Mouse (Mus musculus) midbrain, embryonic 16.5 days (tissue): Measurements from ENCODE around the gene Large2. TPM values are rescaled to one million over a fixed set of nuclear protein-coding genes. Genes with fewer than 3 reads are reported as not detected.
A peak's percentile ranks its signal among the peaks of the same experiment; 100 is the strongest.

Source experiments
- ATAC-seq: fragments of 200-750 bp; cut with Nextera tagmentation; 2 replicates; pipeline ENCODE4 v1.8.0; 2017; ENCODE audit warnings: moderate TSS enrichment
- H3K27ac ChIP-seq: fragments of 300-500 bp; sonication (generic); 2 replicates; pipeline ENCODE4 v1.5.1; 2014; ENCODE audit warnings: mild to moderate bottlenecking, low read length, mixed read lengths
- H3K27me3 ChIP-seq: fragments of 300-500 bp; sonication (generic); 2 replicates; pipeline ENCODE4 v1.6.1; 2014; ENCODE audit warnings: low read depth, low read length, mixed read lengths; ENCODE audit not compliant: control insufficient read depth, insufficient read depth
- H3K36me3 ChIP-seq: fragments of 300-500 bp; sonication (generic); 2 replicates; pipeline ENCODE4 v1.6.1; 2014; ENCODE audit warnings: mild to moderate bottlenecking, low read length, moderate library complexity, mixed read lengths; ENCODE audit not compliant: control insufficient read depth, insufficient read depth
- H3K4me1 ChIP-seq: fragments of 300-500 bp; sonication (generic); 2 replicates; pipeline ENCODE4 v1.6.1; 2014; ENCODE audit warnings: mild to moderate bottlenecking, low read length, mixed read lengths; ENCODE audit not compliant: control insufficient read depth, insufficient read depth
- H3K4me2 ChIP-seq: fragments of 300-500 bp; sonication (generic); 2 replicates; pipeline ENCODE4 v1.6.1; 2014; ENCODE audit warnings: mild to moderate bottlenecking, low read length, mixed read lengths
- H3K4me3 ChIP-seq: fragments of 300-500 bp; sonication (generic); 2 replicates; pipeline ENCODE4 v1.5.1; 2014; ENCODE audit warnings: low read depth, mild to moderate bottlenecking, low read length, moderate library complexity, mixed read lengths
- H3K9ac ChIP-seq: fragments of 300-500 bp; sonication (generic); 2 replicates; pipeline ENCODE4 v1.6.1; 2014; ENCODE audit warnings: low read depth, low read length, mixed read lengths
- H3K9me3 ChIP-seq: fragments of 300-500 bp; sonication (generic); replicated peaks from 2 replicates; pipeline ENCODE4 v1.6.1; 2014; ENCODE audit warnings: mild to moderate bottlenecking, low read length, mixed read lengths; ENCODE audit not compliant: control insufficient read depth, poor library complexity, severe bottlenecking
- WGBS: fragments of 180-500 bp; shearing (Covaris S2); extraction: QIAGEN DNeasy Blood & Tissue Kit; methylation state at CpG from one replicate; pipeline ENCODE4 v1.1.7; 2014; 5-methylcytosine and 5-hydroxymethylcytosine counted together
- polyA plus RNA-seq: library from polyadenylated mRNA; unstranded; fragments of >200 nt; fragmentation: Nextera tagmentation; extraction: Ambion mirVana; gene quantifications from 2 replicates; pipeline ENCODE4 v1.2.1, GENCODE M21; 2015

The Large2 gene
- polyA plus RNA-seq, 1 experiment from 2014 or later: 1.9 TPM

DNA sequence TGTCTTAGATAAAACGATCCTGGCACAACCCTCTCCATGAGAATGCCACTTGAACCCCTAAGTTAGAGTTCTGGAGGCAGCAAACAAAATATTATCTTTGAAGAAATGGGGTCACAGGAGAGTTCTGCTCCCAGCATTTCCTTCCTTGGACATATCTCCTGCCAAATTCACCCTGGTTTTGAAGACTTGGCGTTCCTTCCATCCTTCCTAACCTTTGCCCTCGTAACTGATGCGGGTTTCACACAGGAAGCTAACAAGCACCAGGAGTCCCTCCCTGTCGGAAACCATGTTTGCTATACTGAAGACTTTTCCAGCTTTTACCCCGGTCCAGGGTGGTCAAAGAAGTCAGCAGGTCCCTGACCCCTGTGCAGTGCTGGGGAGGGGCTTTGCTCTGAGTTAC lies 20.4 kb downstream of the Large2 start:
- Histone ChIP-seq H3K9me3 (no peaks in the 10 kb centered on the region), H3K4me2 (no peak overlapping the region), H3K27ac (no peak overlapping the region), H3K4me1 (no peaks in the 10 kb centered on the region; the same call in 1 of the 2 replicates), H3K36me3 (peaks cover 22% of the 10 kb centered on the region), H3K9ac (no peak overlapping the region), H3K27me3 (no peaks in the 10 kb centered on the region), H3K4me3 (no peak overlapping the region)
- no peak for ATAC-seq
- WGBS: 66% methylated on average over 6 of the region's 6 CpGs

DNA sequence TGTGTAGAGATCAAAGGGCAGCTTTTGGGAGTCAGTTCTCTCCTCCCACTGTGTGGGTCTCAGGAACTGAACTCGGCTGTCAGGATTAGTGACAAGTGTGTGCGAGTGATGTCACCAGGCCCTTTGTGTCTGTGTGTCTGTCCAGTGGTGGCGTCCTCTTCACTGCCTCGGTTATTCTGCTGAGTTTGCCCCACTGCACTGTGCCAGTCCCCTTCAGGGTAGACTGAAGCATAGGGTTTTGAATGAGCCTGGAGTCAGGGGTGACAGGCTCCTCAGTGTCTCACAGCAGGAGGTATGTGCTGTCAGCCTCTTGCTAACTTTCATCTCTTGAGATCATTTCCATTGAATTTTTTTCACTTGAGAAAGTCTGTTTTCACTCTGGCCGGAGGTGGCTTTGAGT lies 21.3 kb downstream of the Large2 start:
- Histone ChIP-seq H3K4me1 (no peaks in the 10 kb centered on the region; the same call in 1 of the 2 replicates), H3K9me3 (no peaks in the 10 kb centered on the region), H3K36me3 (peaks cover 18% of the 10 kb centered on the region), H3K27me3 (no peaks in the 10 kb centered on the region), H3K27ac (no peak overlapping the region), H3K9ac (no peak overlapping the region), H3K4me2 (no peak overlapping the region), H3K4me3 (no peak overlapping the region)
- ATAC-seq: no peak
- 25% methylated on average over 5 of the region's 5 CpGs for WGBS

GRCm38 (mm10) chr2:92350686-92351085 lies 24.0 kb downstream of the Large2 start:
- no peak overlapping the region for H3K27ac ChIP-seq
- no peaks in the 10 kb centered on the region for H3K27me3 ChIP-seq
- H3K4me2 ChIP-seq: no peak overlapping the region
- H3K9ac ChIP-seq: no peak overlapping the region
- H3K4me3 ChIP-seq: no peak overlapping the region
- 89% methylated on average over 5 of the region's 5 CpGs for WGBS
- no peak for ATAC-seq
- H3K9me3 ChIP-seq: no peaks in the 10 kb centered on the region
- peaks cover 12% of the 10 kb centered on the region for H3K36me3 ChIP-seq
- no peaks in the 10 kb centered on the region; the same call in 1 of the 2 replicates for H3K4me1 ChIP-seq

GRCm38 (mm10) chr2:92349589-92350425 lies 24.9 kb downstream of the Large2 start:
- Histone ChIP-seq H3K9me3 (no peaks in the 10 kb centered on the region), H3K4me3 (no peak overlapping the region), H3K4me2 (no peak overlapping the region), H3K9ac (no peak overlapping the region), H3K27me3 (no peaks in the 10 kb centered on the region), H3K36me3 (peaks cover 16% of the 10 kb centered on the region), H3K4me1 (no peaks in the 10 kb centered on the region; the same call in 1 of the 2 replicates), H3K27ac (no peak overlapping the region)
- 78% methylated on average over 6 of the region's 6 CpGs for WGBS
- ATAC-seq: no peak

DNA sequence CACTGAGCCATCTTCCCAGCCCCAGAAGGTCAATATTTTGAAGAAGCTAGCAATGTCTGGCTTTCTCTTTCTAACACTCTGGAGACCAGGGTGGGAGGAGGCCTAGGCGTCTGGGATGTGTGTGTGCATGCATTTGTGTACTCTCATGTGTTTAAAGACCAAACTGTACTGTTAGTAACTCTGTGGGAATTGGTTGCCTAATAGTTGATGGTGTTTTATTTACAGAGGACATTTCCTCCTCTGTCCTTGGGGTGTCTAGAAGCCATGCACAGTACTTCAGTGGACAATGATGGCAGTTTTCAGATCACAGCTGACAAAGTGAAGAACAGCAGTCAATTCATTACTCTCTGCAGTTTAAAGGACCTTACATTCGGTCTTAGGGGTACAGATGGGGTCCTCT lies 27.5 kb downstream of the Large2 start:
- Histone ChIP-seq H3K36me3 (peaks cover 16% of the 10 kb centered on the region), H3K4me1 (no peaks in the 10 kb centered on the region), H3K9ac (no peak overlapping the region), H3K4me2 (no peak overlapping the region), H3K27ac (no peak overlapping the region), H3K27me3 (no peaks in the 10 kb centered on the region), H3K9me3 (no peaks in the 10 kb centered on the region), H3K4me3 (no peak overlapping the region)
- no peak for ATAC-seq
- 94% methylated on average over 2 of the region's 2 CpGs for WGBS

- Histone ChIP-seq H3K4me3 (no peak overlapping the region), H3K9me3 (no peaks in the 10 kb centered on the region), H3K36me3 (peaks cover 5% of the 10 kb centered on the region), H3K4me1 (no peaks in the 10 kb centered on the region), H3K4me2 (no peak overlapping the region), H3K27me3 (no peaks in the 10 kb centered on the region), H3K27ac (no peak overlapping the region), H3K9ac (no peak overlapping the region)
- no peak for ATAC-seq
These were observed 32.3 kb downstream of the Large2 start for GRCm38 (mm10) chr2:92342418-92342817.

DNA sequence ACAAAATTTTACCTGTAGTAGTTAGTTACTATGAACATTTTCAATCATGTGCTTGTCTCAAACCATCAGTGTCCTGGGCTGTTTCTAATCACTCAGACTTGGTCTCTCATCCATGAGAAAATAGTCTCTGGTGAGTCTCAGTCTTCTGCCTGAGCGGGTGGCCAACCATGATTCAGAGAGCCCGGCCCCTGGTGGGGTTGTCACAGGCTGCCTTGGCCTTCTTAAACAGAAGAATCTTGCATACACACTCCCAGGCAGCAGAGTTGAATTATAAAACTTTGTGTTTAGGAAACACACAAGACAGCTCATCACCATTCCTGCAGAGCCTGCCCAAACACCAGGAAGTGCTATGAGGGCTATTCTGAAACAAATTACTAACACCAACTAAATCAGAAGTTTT lies 42.8 kb downstream of the Large2 start:
- Histone ChIP-seq H3K9me3 (no peaks in the 10 kb centered on the region), H3K4me2 (no peak overlapping the region), H3K27me3 (no peaks in the 10 kb centered on the region), H3K4me1 (no peaks in the 10 kb centered on the region), H3K36me3 (peaks cover 6% of the 10 kb centered on the region), H3K27ac (no peak overlapping the region), H3K9ac (no peak overlapping the region), H3K4me3 (no peak overlapping the region)
- 91% methylated on average over 2 of the region's 2 CpGs for WGBS
- ATAC-seq: no peak

- Histone ChIP-seq H3K27me3 (no peaks in the 10 kb centered on the region), H3K4me1 (no peaks in the 10 kb centered on the region), H3K4me2 (no peak overlapping the region), H3K9ac (no peak overlapping the region), H3K36me3 (peaks cover 6% of the 10 kb centered on the region), H3K9me3 (no peaks in the 10 kb centered on the region), H3K27ac (no peak overlapping the region), H3K4me3 (no peak overlapping the region)
- 74% methylated on average over 2 of the region's 2 CpGs for whole genome bisulfite sequencing
- ATAC-seq: peak; percentile 45; the same call in 1 of the 2 replicates
These were observed 43.3 kb downstream of the Large2 start for GRCm38 (mm10) chr2:92331410-92331809.

GRCm38 (mm10) chr2:92330840-92331239 lies 43.8 kb downstream of the Large2 start:
- WGBS: 56% methylated on average over 2 of the region's 2 CpGs
- H3K36me3 ChIP-seq: peaks cover 6% of the 10 kb centered on the region
- H3K27ac ChIP-seq: no peak overlapping the region
- no peak overlapping the region for H3K4me2 ChIP-seq
- ATAC-seq: no peak
- H3K9ac ChIP-seq: no peak overlapping the region
- no peaks in the 10 kb centered on the region for H3K4me1 ChIP-seq
- H3K4me3 ChIP-seq: no peak overlapping the region
- H3K27me3 ChIP-seq: no peaks in the 10 kb centered on the region
- no peaks in the 10 kb centered on the region for H3K9me3 ChIP-seq
